Mouse (Mus musculus): ENCODE results near the gene Jaml.

DNA sequence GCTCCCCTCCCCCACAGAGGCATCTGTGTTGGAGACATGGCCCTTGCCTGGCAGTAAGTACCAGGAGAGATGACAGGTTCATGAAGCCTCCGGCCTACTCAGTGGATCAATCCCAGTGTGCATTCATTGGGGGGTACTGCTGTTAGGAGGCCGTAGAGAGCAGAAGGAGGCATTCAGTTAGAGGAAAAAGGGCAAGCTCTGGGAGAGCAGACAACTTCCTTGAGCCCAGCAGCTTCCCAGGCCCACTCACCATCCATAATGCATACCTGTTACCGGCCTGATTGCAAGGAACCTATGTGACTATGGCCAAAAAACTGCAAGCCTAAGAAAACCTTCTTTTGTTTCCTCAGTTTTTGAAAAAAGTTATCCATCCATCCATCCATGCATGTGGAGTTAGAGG lies 44.5 kb upstream of the Jaml start:
- TF ChIP-seq POLR2A (IDR thresholded peaks at IDR 0.05; ENCODE audit: borderline replicate concordance, low read depth, low read length) (no peak), CTCF (IDR thresholded peaks at IDR 0.05; ENCODE audit: low read depth, low read length) (no peak)
